16 mouse cellular contexts compared by ENCODE assay signal in genomic region chr5:67537990-67538389, GRCm38 (mm10).
DNase-seq lines count a peak whose midpoint lies in the region; ATAC-seq and TF ChIP-seq lines count a peak whose summit lies in the region.
"Had no signal": no experiment of that assay in that cellular context is flagged by ENCODE, and none has a peak within 500 bp of the region (broad histone marks: within the 10 kb centered on the region; RNA-seq: fewer than 3 reads in every experiment).

No protein-coding gene starts in this region.

- no peaks in the 10 kb centered on the region for H3K36me3 ChIP-seq in hindbrain, postnatal 0 days (ENCODE audit: insufficient read depth, low read length)
- no peaks in the 10 kb centered on the region for H3K36me3 ChIP-seq in hindbrain, embryonic 11.5 days (ENCODE audit: control insufficient read depth, insufficient read depth, low read length)
- H3K36me3 ChIP-seq in lung, embryonic 14.5 days (ENCODE audit: insufficient read depth), result no peaks in the 10 kb centered on the region
- H3K36me3 ChIP-seq: forebrain, embryonic 15.5 days; hindbrain, embryonic 12.5 days had no signal

- WGBS in hindbrain, postnatal 0 days, result 56% methylated on average over 5 of the region's 5 CpGs
- WGBS in hindbrain, embryonic 11.5 days, result 93% methylated on average over 5 of the region's 5 CpGs
- 57% methylated on average over 5 of the region's 5 CpGs for WGBS in lung, embryonic 14.5 days

- 0 out of 2 replicates have a peak, but pooled peaks cover under 1% of the 10 kb centered on the region for H3K4me1 ChIP-seq in hindbrain, postnatal 0 days (ENCODE audit: insufficient read depth, low read length)
- no peaks in the 10 kb centered on the region for H3K4me1 ChIP-seq in hindbrain, embryonic 11.5 days (replicated peaks; ENCODE audit: control insufficient read depth, insufficient read depth, low read length)
- H3K4me1 ChIP-seq in lung, embryonic 14.5 days (ENCODE audit: insufficient read depth), result no peaks in the 10 kb centered on the region

- TF ChIP-seq CTCF in hindbrain, postnatal 0 days (IDR thresholded peaks at IDR 0.05; ENCODE audit: low read depth), result no peak
- TF ChIP-seq CTCF in lung, embryonic 14.5 days (IDR thresholded peaks at IDR 0.05; ENCODE audit: low read depth), result no peak

- DNase-seq in gastrocnemius, postnatal 10 days, result peak; percentile 16
- no peak for DNase-seq in gastrocnemius, adult 18-20 months (ENCODE audit: low spot score)
- peak; percentile 12 for DNase-seq in hindbrain, postnatal 0 days (ENCODE audit: low spot score)
- DNase-seq in hindbrain, embryonic 11.5 days (ENCODE audit: low spot score), result no peak
- peak; percentile 70 for DNase-seq in lung, embryonic 14.5 days
- DNase-seq in lung, adult 18-20 months, result no peak
- DNase-seq in right cerebral cortex, postnatal 14 days, result peak; percentile 12
- no peak for DNase-seq in right cerebral cortex, postnatal 25 days
- DNase-seq: adrenal gland, adult 8-10 months; cerebellum, adult 11 months; thymus, postnatal 14 days had no signal

- H3K4me3 ChIP-seq in hindbrain, postnatal 0 days (ENCODE audit: low read length), result no peak overlapping the region
- no peak overlapping the region for H3K4me3 ChIP-seq in hindbrain, embryonic 11.5 days (ENCODE audit: low read depth, low read length)
- H3K4me3 ChIP-seq in lung, embryonic 14.5 days (ENCODE audit: low read depth, low read length), result no peak overlapping the region
- H3K4me3 ChIP-seq: forebrain, embryonic 15.5 days; hindbrain, embryonic 12.5 days had no signal

- no peak overlapping the region for H3K27ac ChIP-seq in hindbrain, postnatal 0 days
- H3K27ac ChIP-seq in hindbrain, embryonic 11.5 days (ENCODE audit: low read depth, low read length), result no peak overlapping the region
- no peak overlapping the region for H3K27ac ChIP-seq in lung, embryonic 14.5 days (ENCODE audit: low read depth)
- H3K27ac ChIP-seq: forebrain, embryonic 15.5 days; hindbrain, embryonic 12.5 days; macrophage had no signal

- H3K4me2 ChIP-seq in hindbrain, postnatal 0 days (ENCODE audit: low read depth, low read length), result no peak overlapping the region
- H3K4me2 ChIP-seq in hindbrain, embryonic 11.5 days (replicated peaks; ENCODE audit: low read depth, low read length), result no peak overlapping the region
- no peak overlapping the region for H3K4me2 ChIP-seq in lung, embryonic 14.5 days
- H3K4me2 ChIP-seq: forebrain, embryonic 15.5 days; hindbrain, embryonic 12.5 days; midbrain, embryonic 11.5 days had no signal

- ATAC-seq in hindbrain, postnatal 0 days, result 0 out of 2 replicates have a peak, but pooled peaks have one; percentile 40
- ATAC-seq in hindbrain, embryonic 11.5 days (ENCODE audit: low FRiP score), result no peak
- ATAC-seq in lung, embryonic 14.5 days (ENCODE audit: insufficient read depth), result peak; percentile 30; the same call in 1 of the 2 replicates
- ATAC-seq: forebrain, embryonic 15.5 days had no signal

- no peak overlapping the region for H3K9ac ChIP-seq in hindbrain, postnatal 0 days (replicated peaks; ENCODE audit: low read length)
- H3K9ac ChIP-seq in hindbrain, embryonic 11.5 days (ENCODE audit: low read depth, low read length), result no peak overlapping the region
- H3K9ac ChIP-seq in lung, embryonic 14.5 days, result no peak overlapping the region
- H3K9ac ChIP-seq: forebrain, embryonic 15.5 days; hindbrain, embryonic 12.5 days had no signal

- H3K27me3 ChIP-seq in hindbrain, postnatal 0 days (ENCODE audit: insufficient read depth, low read length), result no peaks in the 10 kb centered on the region
- H3K27me3 ChIP-seq in hindbrain, embryonic 11.5 days (ENCODE audit: control insufficient read depth, insufficient read depth, low read length), result no peaks in the 10 kb centered on the region
- no peaks in the 10 kb centered on the region for H3K27me3 ChIP-seq in lung, embryonic 14.5 days (ENCODE audit: insufficient read depth, low read length)
- H3K27me3 ChIP-seq: CH12.LX; forebrain, embryonic 15.5 days; hindbrain, embryonic 12.5 days had no signal

- H3K9me3 ChIP-seq in hindbrain, postnatal 0 days (ENCODE audit: low read length), result no peaks in the 10 kb centered on the region
- H3K9me3 ChIP-seq in hindbrain, embryonic 11.5 days (ENCODE audit: control insufficient read depth, low read length), result no peaks in the 10 kb centered on the region
- H3K9me3 ChIP-seq in lung, embryonic 14.5 days (ENCODE audit: low read depth, low read length), result no peaks in the 10 kb centered on the region
- H3K9me3 ChIP-seq: forebrain, embryonic 15.5 days; hindbrain, embryonic 12.5 days had no signal

Comparison
In these comparisons a context has a peak if more than half of its experiments do, and no peak if none do; other contexts are left out.
1. DNase-seq: peak in gastrocnemius, postnatal 10 days (single experiment), hindbrain, postnatal 0 days (single experiment), lung, embryonic 14.5 days (single experiment) and right cerebral cortex, postnatal 14 days (single experiment); none in gastrocnemius, adult 18-20 months (single experiment), hindbrain, embryonic 11.5 days (single experiment), lung, adult 18-20 months (0 of 2) and right cerebral cortex, postnatal 25 days (single experiment).